Mouse (Mus musculus): Measurements from ENCODE around the gene Smdt1. TPM values are rescaled to one million over a fixed set of nuclear protein-coding genes. Genes with fewer than 3 reads are reported as not detected.

Gene Smdt1
- 64.5 TPM for polyA plus RNA-seq (2015; fragmentation: Illumina TruSeq; extraction: RNeasy Lipid Tissue Mini Kit (QIAGEN cat#74804); ENCODE audit: insufficient read depth, low replicate concordance)

GRCm38 (mm10) chr15:82338593-82339112, at the start of gene Smdt1, which contains the start of the genes Naga and Pheta2:
Gene Smdt1 (plus strand): TSS chr15:82338959.
Gene Naga (minus strand): TSS chr15:82338925.
Gene Pheta2 (plus strand): TSS chr15:82338942.

DNA sequence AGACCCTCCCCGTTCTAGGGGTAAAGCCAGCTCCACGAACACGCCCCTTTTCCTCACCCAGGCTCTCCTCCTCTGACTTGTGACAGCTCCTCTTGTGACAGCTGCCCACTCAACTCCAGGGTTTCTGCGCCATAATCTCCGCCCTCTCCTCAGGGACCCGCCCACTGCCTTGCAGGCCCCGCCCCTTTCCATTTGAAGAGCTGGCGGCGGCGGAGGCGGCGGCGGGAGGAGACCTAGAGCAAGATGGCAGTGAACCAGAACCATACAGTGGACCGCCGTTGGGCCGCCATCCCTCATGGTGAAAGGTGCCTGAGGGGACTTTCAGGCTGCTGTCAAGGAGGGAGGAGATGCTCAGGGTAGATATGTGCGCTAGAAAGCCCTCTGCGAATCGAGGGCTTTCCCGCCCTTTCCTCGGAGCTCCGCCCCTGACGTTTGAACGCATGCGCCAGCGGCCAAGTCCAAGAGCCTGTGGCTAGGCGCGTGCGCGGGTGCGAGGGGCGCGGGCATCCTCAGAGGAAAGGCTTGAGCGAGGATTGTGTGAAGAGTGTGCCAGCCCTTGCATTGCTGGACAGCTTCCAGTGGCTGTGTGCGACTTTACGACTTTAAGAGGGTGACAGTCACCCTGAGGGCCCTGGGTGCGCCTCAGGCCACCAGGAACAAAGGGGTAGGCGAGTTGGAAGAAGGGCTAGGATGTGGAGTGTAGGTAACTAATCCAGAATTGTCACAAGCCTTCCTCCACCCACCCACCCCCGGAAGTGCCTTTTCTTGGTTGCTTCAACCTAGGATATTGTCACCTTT, 39.8 kb upstream of the Smdt1 start, which contains the start of gene Wbp2nl:
Wbp2nl (plus strand) TSS at position 191 of the 798 bp plus-strand sequence.

DNA sequence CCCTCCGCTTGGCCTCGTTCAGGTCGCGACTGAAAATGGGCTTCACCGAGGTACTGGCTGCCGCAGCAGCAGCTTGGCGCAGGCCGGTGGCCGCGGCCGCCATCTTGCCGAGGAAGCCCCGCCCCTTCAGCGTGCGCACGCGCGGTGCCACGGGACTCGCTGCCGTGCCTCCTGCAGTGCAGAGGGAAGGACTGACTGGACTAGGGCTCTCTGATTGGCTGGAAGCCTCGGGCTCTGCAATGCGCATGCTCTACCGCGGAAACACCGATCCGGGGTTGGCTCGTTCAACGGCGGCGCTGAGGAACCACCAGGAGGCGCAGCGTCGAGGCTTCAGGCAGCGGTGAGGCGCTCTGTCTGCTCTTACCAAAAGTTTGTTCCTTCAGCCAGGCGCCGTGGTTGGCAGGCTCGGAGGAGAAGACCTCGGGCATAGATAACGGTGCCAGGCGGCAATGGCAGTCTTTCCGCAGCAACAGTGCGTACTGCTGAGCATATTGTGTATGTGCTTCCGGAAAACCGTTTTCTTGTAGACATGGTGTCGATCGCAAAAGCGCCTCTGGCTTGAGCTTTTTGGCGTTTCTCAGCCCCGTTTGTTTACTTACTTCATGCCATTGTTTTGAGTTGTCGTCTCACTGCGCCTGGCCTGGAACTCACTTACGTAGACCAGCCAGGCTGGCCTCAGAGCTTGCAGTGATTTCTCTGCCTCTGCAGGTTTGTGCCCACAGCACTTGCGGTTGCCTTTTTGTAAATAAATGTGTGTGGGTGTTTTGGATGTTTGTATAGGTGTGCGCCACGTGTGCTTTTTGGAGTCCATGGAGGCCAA, 15.6 kb downstream of the Smdt1 start, which contains the start of gene Ndufa6:
Ndufa6 (minus strand) TSS at position 197 of the 820 bp plus-strand sequence.

DNA sequence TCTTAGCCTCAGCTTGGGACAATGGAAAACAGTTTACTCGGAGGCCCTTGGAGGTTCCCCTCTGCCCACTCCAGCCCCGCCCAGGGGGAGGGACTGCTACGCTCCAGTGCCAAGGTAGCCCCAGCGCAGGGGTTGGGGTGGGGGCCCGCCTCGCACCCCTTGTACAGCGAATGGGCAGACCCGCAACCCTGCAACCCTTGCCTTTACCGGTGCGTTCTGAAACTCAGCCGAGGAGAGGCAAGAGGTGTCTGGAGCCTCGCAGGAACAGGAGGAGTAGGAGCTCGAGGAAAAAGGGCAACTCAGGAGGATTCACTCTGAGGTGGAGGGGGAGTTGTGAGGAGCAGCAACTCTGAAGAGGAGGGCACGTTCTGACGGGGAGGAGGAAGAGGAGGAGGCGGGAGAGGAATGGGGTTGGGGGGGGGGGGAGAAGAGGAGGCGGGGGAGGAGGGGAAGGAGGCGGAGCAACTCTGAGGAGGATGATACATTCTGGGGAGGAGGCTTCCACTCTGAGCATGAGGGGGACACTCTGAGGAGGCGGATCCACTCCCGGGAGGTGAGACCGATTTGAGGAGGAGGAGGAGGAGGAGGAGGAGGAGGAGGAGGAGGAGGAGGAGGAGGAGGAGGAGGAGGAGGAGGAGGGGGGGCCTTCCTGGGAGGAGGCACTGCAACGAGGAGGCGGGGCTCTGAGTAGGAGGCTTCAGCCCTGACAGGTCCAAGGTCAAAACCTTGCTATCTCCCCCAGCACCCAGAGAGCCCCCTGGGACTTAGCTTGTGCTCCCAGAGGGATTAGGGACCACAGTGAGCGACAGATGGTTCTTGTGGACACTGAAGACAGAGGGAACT, 41.3 kb downstream of the Smdt1 start, which contains the start of gene Cyp2d22:
Cyp2d22 (minus strand) TSS at position 390 of the 843 bp plus-strand sequence.

GRCm38 (mm10) chr15:82393922-82394321, 55.2 kb downstream of the Smdt1 start, which contains the start of gene Cyp2d11:
Gene Cyp2d11 (minus strand): TSS chr15:82394022.

Other genes starting within 250 kb of the Smdt1 start
- gene Ccdc134, start 211.0 kb upstream of the Smdt1 start, polyA plus RNA-seq (2015; fragmentation: Illumina TruSeq; extraction: RNeasy Lipid Tissue Mini Kit (QIAGEN cat#74804); ENCODE audit: insufficient read depth, low replicate concordance): 33.7 TPM
- 50.6 TPM for gene Srebf2, start 191.8 kb upstream of the Smdt1 start, polyA plus RNA-seq (2015; fragmentation: Illumina TruSeq; extraction: RNeasy Lipid Tissue Mini Kit (QIAGEN cat#74804); ENCODE audit: insufficient read depth, low replicate concordance)
- gene Shisa8, start 126.1 kb upstream of the Smdt1 start, polyA plus RNA-seq (2015; fragmentation: Illumina TruSeq; extraction: RNeasy Lipid Tissue Mini Kit (QIAGEN cat#74804); ENCODE audit: insufficient read depth, low replicate concordance): 0.11 TPM
- gene Tnfrsf13c, start 114.6 kb upstream of the Smdt1 start, polyA plus RNA-seq (2015; fragmentation: Illumina TruSeq; extraction: RNeasy Lipid Tissue Mini Kit (QIAGEN cat#74804); ENCODE audit: insufficient read depth, low replicate concordance): 108 TPM
- 4.6 TPM for gene Cenpm, start 94.2 kb upstream of the Smdt1 start, polyA plus RNA-seq (2015; fragmentation: Illumina TruSeq; extraction: RNeasy Lipid Tissue Mini Kit (QIAGEN cat#74804); ENCODE audit: insufficient read depth, low replicate concordance)
- gene 1500009C09Rik, start 86.6 kb upstream of the Smdt1 start, polyA plus RNA-seq (2015; fragmentation: Illumina TruSeq; extraction: RNeasy Lipid Tissue Mini Kit (QIAGEN cat#74804); ENCODE audit: insufficient read depth, low replicate concordance): not detected
- 3.2 TPM for gene Sept3, start 64.1 kb upstream of the Smdt1 start, polyA plus RNA-seq (2015; fragmentation: Illumina TruSeq; extraction: RNeasy Lipid Tissue Mini Kit (QIAGEN cat#74804); ENCODE audit: insufficient read depth, low replicate concordance)
- gene Wbp2nl, start 40.0 kb upstream of the Smdt1 start, polyA plus RNA-seq (2015; fragmentation: Illumina TruSeq; extraction: RNeasy Lipid Tissue Mini Kit (QIAGEN cat#74804); ENCODE audit: insufficient read depth, low replicate concordance): not detected
- gene Naga, start within 50 bp of the Smdt1 start, polyA plus RNA-seq (2015; fragmentation: Illumina TruSeq; extraction: RNeasy Lipid Tissue Mini Kit (QIAGEN cat#74804); ENCODE audit: insufficient read depth, low replicate concordance): 51.6 TPM
- 4.0 TPM for gene Pheta2, start within 50 bp of the Smdt1 start, polyA plus RNA-seq (2015; fragmentation: Illumina TruSeq; extraction: RNeasy Lipid Tissue Mini Kit (QIAGEN cat#74804); ENCODE audit: insufficient read depth, low replicate concordance)
- 263 TPM for gene Ndufa6, start 15.4 kb downstream of the Smdt1 start, polyA plus RNA-seq (2015; fragmentation: Illumina TruSeq; extraction: RNeasy Lipid Tissue Mini Kit (QIAGEN cat#74804); ENCODE audit: insufficient read depth, low replicate concordance)
- 10.1 TPM for gene Cyp2d22, start 41.3 kb downstream of the Smdt1 start, polyA plus RNA-seq (2015; fragmentation: Illumina TruSeq; extraction: RNeasy Lipid Tissue Mini Kit (QIAGEN cat#74804); ENCODE audit: insufficient read depth, low replicate concordance)
- gene Cyp2d11, start 55.1 kb downstream of the Smdt1 start, polyA plus RNA-seq (2015; fragmentation: Illumina TruSeq; extraction: RNeasy Lipid Tissue Mini Kit (QIAGEN cat#74804); ENCODE audit: insufficient read depth, low replicate concordance): not detected
- gene Cyp2d10, start 68.2 kb downstream of the Smdt1 start, polyA plus RNA-seq (2015; fragmentation: Illumina TruSeq; extraction: RNeasy Lipid Tissue Mini Kit (QIAGEN cat#74804); ENCODE audit: insufficient read depth, low replicate concordance): not detected
- gene Cyp2d9, start 94.5 kb downstream of the Smdt1 start, polyA plus RNA-seq (2015; fragmentation: Illumina TruSeq; extraction: RNeasy Lipid Tissue Mini Kit (QIAGEN cat#74804); ENCODE audit: insufficient read depth, low replicate concordance): not detected
- not detected for gene Cyp2d12, start 216.1 kb downstream of the Smdt1 start, polyA plus RNA-seq (2015; fragmentation: Illumina TruSeq; extraction: RNeasy Lipid Tissue Mini Kit (QIAGEN cat#74804); ENCODE audit: insufficient read depth, low replicate concordance)